Mouse (Mus musculus) myocyte (in vitro differentiated cells): Measurements from ENCODE around the gene Negr1. TPM values are rescaled to one million over a fixed set of nuclear protein-coding genes. Genes with fewer than 3 reads are reported as not detected.

Experiments
- H3K27me3 ChIP-seq: one replicate; pipeline ENCODE4 v1.6.1; 2011; ENCODE audit not compliant: control insufficient read depth, insufficient read depth, insufficient read length
- H3K36me3 ChIP-seq: one replicate; pipeline ENCODE4 v1.6.1; 2011; ENCODE audit not compliant: control insufficient read depth, insufficient read depth
- H3K4me2 ChIP-seq: one replicate; pipeline ENCODE4 v1.6.1; 2011; ENCODE audit warnings: low read depth, control low read depth
- H3K4me3 ChIP-seq: one replicate; pipeline ENCODE4 v1.5.1; 2011; ENCODE audit warnings: mild to moderate bottlenecking, control low read depth, moderate library complexity
- H3K79me2 ChIP-seq: one replicate; pipeline ENCODE4 v1.6.1; 2011; ENCODE audit not compliant: control insufficient read depth, insufficient read depth
- H3ac ChIP-seq: one replicate; pipeline ENCODE4 v1.6.1; 2011; ENCODE audit not compliant: control insufficient read depth, insufficient read length
- CEBPB ChIP-seq: IDR thresholded peaks from 2 replicates; pipeline ENCODE4 v1.6.1; 2011; ENCODE audit warnings: mild to moderate bottlenecking, moderate library complexity; ENCODE audit not compliant: poor library complexity, insufficient read depth, severe bottlenecking
- E2F4 ChIP-seq: IDR thresholded peaks from one replicate; pipeline ENCODE4 v1.6.1; 2011; ENCODE audit warnings: mild to moderate bottlenecking, control low read depth, moderate library complexity; ENCODE audit not compliant: insufficient read depth
- MAX ChIP-seq: IDR thresholded peaks from one replicate; pipeline ENCODE4 v1.6.1; 2011; ENCODE audit warnings: low read depth, mild to moderate bottlenecking, control low read depth
- MYOD1 ChIP-seq, 3 experiments: IDR thresholded peaks; one replicate each; pipeline ENCODE4 v1.6.1; 2011; ENCODE audit warnings: control low read depth in 2 of 3, low read depth in 2 of 3, mild to moderate bottlenecking in 2 of 3, moderate library complexity in 1 of 3; ENCODE audit not compliant: insufficient read length in 2 of 3, control insufficient read depth in 1 of 3
- MYOG ChIP-seq, 3 experiments: IDR thresholded peaks; one replicate each; pipeline ENCODE4 v1.6.1; 2011; ENCODE audit warnings: control low read depth in 2 of 3, low read depth in 2 of 3, mild to moderate bottlenecking in 2 of 3; ENCODE audit not compliant: insufficient read length in 2 of 3, control insufficient read depth in 1 of 3, insufficient read depth in 1 of 3
- POLR2A ChIP-seq: IDR thresholded peaks from one replicate; pipeline ENCODE4 v1.6.1; 2011; ENCODE audit warnings: low read depth, mild to moderate bottlenecking, control low read depth, moderate library complexity; ENCODE audit not compliant: insufficient read length
- POLR2AphosphoS2 ChIP-seq: IDR thresholded peaks from one replicate; pipeline ENCODE4 v1.6.1; 2011; ENCODE audit warnings: low read depth, control low read depth; ENCODE audit not compliant: insufficient read length
- REST ChIP-seq: IDR thresholded peaks from one replicate; pipeline ENCODE4 v1.6.1; 2011; ENCODE audit warnings: mild to moderate bottlenecking, control low read depth, moderate library complexity; ENCODE audit not compliant: insufficient read depth, insufficient read length
- SRF ChIP-seq: IDR thresholded peaks from one replicate; pipeline ENCODE4 v1.6.1; 2011; ENCODE audit warnings: low read depth; ENCODE audit not compliant: control insufficient read depth, insufficient read length
- TCF12 ChIP-seq: IDR thresholded peaks from one replicate; pipeline ENCODE4 v1.6.1; 2011; ENCODE audit warnings: mild to moderate bottlenecking, control low read depth; ENCODE audit not compliant: poor library complexity, insufficient read depth, severe bottlenecking
- TCF3 ChIP-seq: IDR thresholded peaks from one replicate; pipeline ENCODE4 v1.6.1; 2011; ENCODE audit warnings: low read depth, control low read depth; ENCODE audit not compliant: insufficient read length
- USF1 ChIP-seq: IDR thresholded peaks from one replicate; pipeline ENCODE4 v1.6.1; 2011; ENCODE audit warnings: low read depth, mild to moderate bottlenecking, control low read depth, moderate library complexity
- polyA plus RNA-seq: library from polyadenylated mRNA; unstranded; fragments of >200 nt; fragmentation: generic; extraction: Trizol; gene quantifications from one replicate; pipeline ENCODE4 v1.2.1, GENCODE M21; 2012; ENCODE audit warnings: missing spikeins

Negr1 gene
- polyA plus RNA-seq, 1 experiment: 0.01 TPM

DNA sequence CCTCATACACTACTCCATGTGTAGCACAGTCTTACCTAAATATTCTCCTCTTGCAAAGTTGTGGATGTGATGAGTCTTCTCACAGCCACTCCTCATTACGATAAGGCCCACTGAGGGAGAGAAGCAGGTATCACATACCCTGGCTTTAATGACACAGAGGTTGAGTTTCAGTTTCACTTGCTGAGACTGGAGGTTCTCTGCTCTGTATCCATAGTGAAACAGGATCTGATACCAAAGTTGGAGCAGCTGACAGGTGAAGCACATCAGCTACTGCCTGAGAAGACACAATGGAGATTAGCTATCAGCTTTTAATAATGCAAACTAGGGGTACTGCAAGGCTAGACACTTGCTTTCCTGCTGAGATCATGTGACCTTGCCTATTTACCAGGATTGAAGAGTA lies 137.1 kb downstream of the Negr1 start:
- Histone ChIP-seq H3ac (no peak overlapping the region), H3K4me3 (no peak overlapping the region), H3K27me3 (no peaks in the 10 kb centered on the region), H3K36me3 (no peaks in the 10 kb centered on the region), H3K4me2 (no peak overlapping the region), H3K79me2 (no peaks in the 10 kb centered on the region)
- TF ChIP-seq TCF3: no peak

GRCm38 (mm10) chr3:156703241-156703640 lies 141.6 kb downstream of the Negr1 start:
- no peaks in the 10 kb centered on the region for H3K79me2 ChIP-seq
- no peaks in the 10 kb centered on the region for H3K36me3 ChIP-seq
- no peak overlapping the region for H3K4me3 ChIP-seq
- no peak for TF ChIP-seq MYOG (IDR thresholded peaks at IDR 0.05; ENCODE audit: control insufficient read depth in 1 of 3, insufficient read depth in 1 of 3, insufficient read length in 2 of 3, low read depth in 2 of 3)
- TF ChIP-seq REST: no peak
- no peak for TF ChIP-seq MYOD1 (IDR thresholded peaks at IDR 0.05; ENCODE audit: control insufficient read depth in 1 of 3, insufficient read length in 2 of 3, low read depth in 2 of 3)
- no peak for TF ChIP-seq USF1
- TF ChIP-seq TCF3: no peak
- TF ChIP-seq E2F4: no peak
- TF ChIP-seq CEBPB: no peak
- TF ChIP-seq MAX: no peak
- TF ChIP-seq TCF12: no peak
- TF ChIP-seq SRF: no peak
- TF ChIP-seq POLR2AphosphoS2: no peak
- no peak for TF ChIP-seq POLR2A
- no peaks in the 10 kb centered on the region for H3K27me3 ChIP-seq
- no peak overlapping the region for H3K4me2 ChIP-seq
- no peak overlapping the region for H3ac ChIP-seq

DNA sequence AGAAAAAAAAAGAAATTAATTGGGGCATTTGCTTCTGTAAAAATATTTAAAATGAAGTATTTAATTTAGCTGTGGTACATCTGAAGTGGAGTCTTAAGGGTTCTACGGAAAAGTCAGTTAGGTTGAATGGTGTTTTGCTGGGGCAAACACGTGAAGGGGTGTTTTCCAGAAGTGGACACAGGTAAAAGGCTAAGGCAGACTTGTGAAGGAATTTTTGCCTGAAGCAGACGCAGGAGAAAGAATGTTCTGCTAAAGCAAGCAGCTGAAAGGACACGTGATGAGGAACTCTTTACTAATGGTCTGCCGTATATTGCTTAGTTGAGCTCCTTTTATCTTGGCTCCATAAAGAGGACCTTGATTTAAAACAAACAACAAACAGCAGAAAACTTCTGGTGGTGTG lies 148.6 kb downstream of the Negr1 start:
- Histone ChIP-seq H3K4me3 (no peak overlapping the region), H3K79me2 (no peaks in the 10 kb centered on the region), H3K36me3 (no peaks in the 10 kb centered on the region), H3ac (no peak overlapping the region), H3K27me3 (no peaks in the 10 kb centered on the region), H3K4me2 (no peak overlapping the region)
- no peak for TF ChIP-seq MAX
- TF ChIP-seq USF1: no peak
- no peak for TF ChIP-seq E2F4
- no peak for TF ChIP-seq REST

GRCm38 (mm10) chr3:156710693-156711092 lies 149.1 kb downstream of the Negr1 start:
- H3K36me3 ChIP-seq: no peaks in the 10 kb centered on the region
- no peak overlapping the region for H3K4me2 ChIP-seq
- no peaks in the 10 kb centered on the region for H3K27me3 ChIP-seq
- H3ac ChIP-seq: no peak overlapping the region
- no peak for TF ChIP-seq POLR2AphosphoS2
- TF ChIP-seq E2F4: no peak
- no peak for TF ChIP-seq MAX
- TF ChIP-seq MYOD1 (IDR thresholded peaks at IDR 0.05; ENCODE audit: control insufficient read depth in 1 of 3, insufficient read length in 2 of 3, low read depth in 2 of 3): no peak
- TF ChIP-seq POLR2A: no peak
- TF ChIP-seq REST: no peak
- TF ChIP-seq CEBPB: no peak
- TF ChIP-seq MYOG (IDR thresholded peaks at IDR 0.05; ENCODE audit: control insufficient read depth in 1 of 3, insufficient read depth in 1 of 3, insufficient read length in 2 of 3, low read depth in 2 of 3): no peak
- no peak for TF ChIP-seq USF1
- no peak for TF ChIP-seq TCF12
- no peak for TF ChIP-seq TCF3
- TF ChIP-seq SRF: no peak
- no peak overlapping the region for H3K4me3 ChIP-seq
- H3K79me2 ChIP-seq: no peaks in the 10 kb centered on the region

DNA sequence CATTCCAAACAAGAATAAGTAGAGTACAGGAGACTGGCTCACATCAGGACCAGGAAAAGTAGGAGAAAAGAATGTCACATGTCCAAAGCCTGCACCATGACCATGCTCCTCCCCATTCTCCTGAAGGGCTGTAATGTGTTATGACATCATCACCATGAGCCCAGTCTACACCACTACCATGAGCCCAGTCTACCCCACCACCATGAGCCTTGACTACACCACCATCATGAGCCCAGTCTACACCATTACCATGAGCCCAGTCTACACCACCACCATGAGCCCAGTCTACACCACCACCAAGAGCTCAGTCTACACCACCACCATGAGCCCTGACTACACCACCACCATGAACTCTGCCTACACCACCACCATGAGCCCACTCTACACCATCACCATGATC lies 174.7 kb downstream of the Negr1 start:
- Histone ChIP-seq H3K36me3 (no peaks in the 10 kb centered on the region), H3K27me3 (no peaks in the 10 kb centered on the region), H3K4me3 (no peak overlapping the region), H3K4me2 (no peak overlapping the region), H3K79me2 (no peaks in the 10 kb centered on the region), H3ac (no peak overlapping the region)
- no peak for TF ChIP-seq MAX
- TF ChIP-seq REST: no peak
- no peak for TF ChIP-seq POLR2A
- no peak for TF ChIP-seq POLR2AphosphoS2
- no peak for TF ChIP-seq TCF3
- no peak for TF ChIP-seq CEBPB
- TF ChIP-seq E2F4: no peak
- no peak for TF ChIP-seq MYOD1 (IDR thresholded peaks at IDR 0.05; ENCODE audit: control insufficient read depth in 1 of 3, insufficient read length in 2 of 3, low read depth in 2 of 3)
- no peak for TF ChIP-seq TCF12
- TF ChIP-seq USF1: no peak
- TF ChIP-seq MYOG (IDR thresholded peaks at IDR 0.05; ENCODE audit: control insufficient read depth in 1 of 3, insufficient read depth in 1 of 3, insufficient read length in 2 of 3, low read depth in 2 of 3): no peak
- TF ChIP-seq SRF: no peak
